Mouse (Mus musculus) lung, postnatal 0 days (tissue): ENCODE measurements at regions not wholly inside any gene's neighbourhood (a gene's known extent, or its start where the extent isn't known, plus 50 kb on each side); places are given as distances from the start of the nearest gene placed in this dataset.

Experiments
- CTCF ChIP-seq: IDR thresholded peaks from 2 replicates; pipeline ENCODE4 v1.5.1; 2016; ENCODE audit warnings: antibody characterized with exemption, mild to moderate bottlenecking
- EP300 ChIP-seq: IDR thresholded peaks from 2 replicates; pipeline ENCODE4 v1.6.1; 2016; ENCODE audit warnings: antibody characterized with exemption, mild to moderate bottlenecking, control low read depth

DNA sequence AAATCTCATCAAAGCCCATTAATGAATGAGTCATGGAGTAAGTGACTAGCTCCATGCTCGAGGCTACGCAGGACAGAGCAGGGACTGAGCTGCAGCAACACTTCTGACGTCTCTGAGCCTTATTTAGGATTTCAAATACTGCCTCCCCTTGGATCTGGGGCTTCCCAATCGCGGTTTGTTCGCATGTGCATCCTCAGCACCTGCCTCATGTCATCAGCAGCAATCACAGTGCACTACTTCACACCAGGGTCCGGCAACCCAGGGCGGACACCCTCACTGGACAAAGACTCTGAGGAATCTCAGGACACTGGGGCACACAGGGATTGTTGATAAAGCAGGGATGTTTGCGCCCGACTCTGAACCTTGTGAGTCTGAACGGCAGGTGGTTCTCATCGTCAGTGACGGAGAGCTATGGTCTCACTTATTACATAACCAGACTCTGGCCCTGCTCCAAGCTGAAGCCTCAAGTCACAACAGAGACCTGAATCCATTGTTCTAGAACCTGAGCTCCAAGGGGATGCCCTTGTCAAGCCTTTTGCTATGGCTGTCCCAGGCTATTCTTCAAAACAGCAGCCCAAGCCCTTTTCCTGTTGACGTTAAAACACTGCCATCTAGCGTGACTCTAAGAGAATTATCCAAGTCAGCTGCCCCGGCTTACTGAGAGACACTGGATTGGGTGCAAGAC, 247.2 kb upstream of the Gm26657 start:
- TF ChIP-seq CTCF (peak; percentile 85), EP300 (peak; percentile 75)
